Mouse (Mus musculus) neural tube, embryonic 14.5 days (tissue): ENCODE data around the gene Plvap. TPM values are rescaled to one million over a fixed set of nuclear protein-coding genes. Genes with fewer than 3 reads are reported as not detected.

Source experiments
- polyA plus RNA-seq: library from polyadenylated mRNA; unstranded; fragments of >200 nt; fragmentation: Nextera tagmentation; extraction: Ambion mirVana; gene quantifications from 2 replicates; pipeline ENCODE4 v1.2.1, GENCODE M21; 2014

Plvap gene
- polyA plus RNA-seq, 1 experiment from 2014 or later = 5.4 TPM

Other genes with a start within 250 kb of the Plvap start
- 16.0 and 16.4 TPM in 2 replicates for gene Myo9b, start 239.0 kb downstream of the Plvap start, polyA plus RNA-seq
- gene Haus8, start 238.8 kb downstream of the Plvap start, polyA plus RNA-seq = 55.8 and 59.3 TPM in 2 replicates
- gene Use1, start 144.9 kb downstream of the Plvap start, polyA plus RNA-seq = 115 and 130 TPM in 2 replicates
- gene Ocel1, start 140.5 kb downstream of the Plvap start, polyA plus RNA-seq = 4.8 and 4.9 TPM in 2 replicates
- 22.3 and 32.8 TPM in 2 replicates for gene Nr2f6, start 129.8 kb downstream of the Plvap start, polyA plus RNA-seq
- 3.2 and 5.0 TPM in 2 replicates for gene Ushbp1, start 116.0 kb downstream of the Plvap start, polyA plus RNA-seq
- gene Babam1, start 114.9 kb downstream of the Plvap start, polyA plus RNA-seq = 90.9 and 96.5 TPM in 2 replicates
- 1.9 and 2.7 TPM in 2 replicates for gene Ankle1, start 105.7 kb downstream of the Plvap start, polyA plus RNA-seq
- 101 and 104 TPM in 2 replicates for gene Abhd8, start 48.1 kb downstream of the Plvap start, polyA plus RNA-seq
- 186 and 189 TPM in 2 replicates for gene Mrpl34, start 46.8 kb downstream of the Plvap start, polyA plus RNA-seq
- gene Dda1, start 42.6 kb downstream of the Plvap start, polyA plus RNA-seq = 236 and 251 TPM in 2 replicates
- 6.9 and 8.4 TPM in 2 replicates for gene Ano8, start 25.8 kb downstream of the Plvap start, polyA plus RNA-seq
- 5.5 and 5.9 TPM in 2 replicates for gene Gtpbp3, start 23.6 kb downstream of the Plvap start, polyA plus RNA-seq
- 0.14 TPM in 1 of 2 replicates, not detected in the other for gene Ccdc194, start 14.0 kb upstream of the Plvap start, polyA plus RNA-seq
- gene Bst2, start 25.7 kb upstream of the Plvap start, polyA plus RNA-seq = 0.27 and 6.0 TPM in 2 replicates
- gene Mvb12a, start 31.2 kb upstream of the Plvap start, polyA plus RNA-seq = 69.0 and 70.6 TPM in 2 replicates
- gene Tmem221, start 47.1 kb upstream of the Plvap start, polyA plus RNA-seq = not detected in 2 replicates
- not detected in 2 replicates for gene Nxnl1, start 54.8 kb upstream of the Plvap start, polyA plus RNA-seq
- gene Slc27a1, start 57.1 kb upstream of the Plvap start, polyA plus RNA-seq = 61.0 and 70.0 TPM in 2 replicates
- gene Pgls, start 80.4 kb upstream of the Plvap start, polyA plus RNA-seq = 239 and 259 TPM in 2 replicates
- gene Fam129c, start 85.9 kb upstream of the Plvap start, polyA plus RNA-seq = 7.5 and 9.3 TPM in 2 replicates
- 71.9 and 78.5 TPM in 2 replicates for gene Colgalt1, start 99.2 kb upstream of the Plvap start, polyA plus RNA-seq
- 17.8 and 20.6 TPM in 2 replicates for gene Unc13a, start 160.0 kb upstream of the Plvap start, polyA plus RNA-seq
- gene Jak3, start 164.5 kb upstream of the Plvap start, polyA plus RNA-seq = 2.8 and 4.1 TPM in 2 replicates
- 0.55 and 1.0 TPM in 2 replicates for gene Insl3, start 177.5 kb upstream of the Plvap start, polyA plus RNA-seq
- gene B3gnt3, start 190.0 kb upstream of the Plvap start, polyA plus RNA-seq = 0.11 and 0.53 TPM in 2 replicates
- gene Fcho1, start 214.0 kb upstream of the Plvap start, polyA plus RNA-seq = 49.1 and 62.7 TPM in 2 replicates